Mouse (Mus musculus) E14TG2a.4 (cell line): ENCODE data around the gene Arrdc5.
A peak's percentile ranks its signal among the peaks of the same experiment; 100 is the strongest.

Source experiments
- CTCF ChIP-seq: conservative IDR thresholded peaks from 2 replicates; pipeline ENCODE4 v1.5.1; 2014; ENCODE audit warnings: low read length
- NANOG ChIP-seq: IDR thresholded peaks from 2 replicates; pipeline ENCODE4 v1.6.1; 2014; ENCODE audit warnings: borderline replicate concordance, low read length, mixed read lengths
- POU5F1 ChIP-seq: IDR thresholded peaks from 2 replicates; pipeline ENCODE4 v1.6.1; 2014; ENCODE audit warnings: low read length, borderline replicate concordance

- TF ChIP-seq POU5F1 (no peak), CTCF (no peak), NANOG (peak; percentile 76; the same call in 1 of the 2 replicates)
Measured at GRCm38 (mm10) chr17:56289371-56290331, 10.4 kb downstream of the Arrdc5 start.
